Comparison of ENCODE assay signal across 10 mouse cellular contexts in genomic region chr2:94333841-94334741, GRCm38 (mm10).
A peak's percentile ranks its signal among the peaks of the same experiment; 100 is the strongest.
DNase-seq lines count a peak whose midpoint lies in the region; ATAC-seq and TF ChIP-seq lines count a peak whose summit lies in the region.
"Had no signal": no experiment of that assay in that cellular context is flagged by ENCODE, and none has a peak within 500 bp of the region (broad histone marks: within the 10 kb centered on the region; RNA-seq: fewer than 3 reads in every experiment).

No protein-coding gene starts in this region.

- no peak overlapping the region for H3K4me3 ChIP-seq in forebrain, embryonic 13.5 days
- no peak overlapping the region for H3K4me3 ChIP-seq in forebrain, embryonic 11.5 days (ENCODE audit: low read depth, low read length)
- H3K4me3 ChIP-seq in neural tube, embryonic 15.5 days (replicated peaks) = no peak overlapping the region
- H3K4me3 ChIP-seq in heart, embryonic 14.5 days (ENCODE audit: control insufficient read depth in 1 of 2, insufficient read depth in 1 of 2, low read depth in 1 of 2, low read length in 2 of 2) = no peak overlapping the region
- H3K4me3 ChIP-seq in thymus, adult 2 months (ENCODE audit: control insufficient read depth, insufficient read depth, low read length) = no peak overlapping the region
- H3K4me3 ChIP-seq: layer of hippocampus, adult 2 months had no signal

- no peak overlapping the region for H3K9ac ChIP-seq in forebrain, embryonic 13.5 days
- no peak overlapping the region for H3K9ac ChIP-seq in forebrain, embryonic 11.5 days (ENCODE audit: low read length)
- H3K9ac ChIP-seq in neural tube, embryonic 15.5 days (replicated peaks) = no peak overlapping the region
- no peak overlapping the region for H3K9ac ChIP-seq in heart, embryonic 14.5 days (ENCODE audit: low read length)

- H3K27me3 ChIP-seq in forebrain, embryonic 13.5 days = no peaks in the 10 kb centered on the region
- H3K27me3 ChIP-seq in forebrain, embryonic 11.5 days (ENCODE audit: control insufficient read depth, insufficient read depth, low read length) = no peaks in the 10 kb centered on the region
- H3K27me3 ChIP-seq in neural tube, embryonic 15.5 days (replicated peaks) = no peaks in the 10 kb centered on the region
- no peaks in the 10 kb centered on the region for H3K27me3 ChIP-seq in heart, embryonic 14.5 days (ENCODE audit: control insufficient read depth, insufficient read depth, low read length)
- no peaks in the 10 kb centered on the region for H3K27me3 ChIP-seq in thymus, adult 2 months (ENCODE audit: control insufficient read depth, insufficient read depth, low read length)

- TF ChIP-seq CTCF in thymus, adult 2 months (IDR thresholded peaks at IDR 0.05; ENCODE audit: borderline replicate concordance, control insufficient read depth, extremely low read depth, insufficient read depth, low read length, poor library complexity) = no peak

- no peak for DNase-seq in forebrain, embryonic 11.5 days (ENCODE audit: low spot score)
- DNase-seq in neural tube, embryonic 10.5 days (ENCODE audit: extremely low spot score, low spot score) = no peak
- DNase-seq in testis, postnatal 14 days (ENCODE audit: low spot score) = peak; percentile 8
- no peak for DNase-seq in urinary bladder, adult 18-20 months (ENCODE audit: low spot score in 2 of 2)
- DNase-seq in thymus, adult 2 months = no peak
- DNase-seq: thymus, postnatal 25 days had no signal

- TF ChIP-seq POLR2A in thymus, adult 2 months (IDR thresholded peaks at IDR 0.05; ENCODE audit: control insufficient read depth, extremely low read depth, insufficient read depth, low read length, poor library complexity) = no peak

- H3K4me2 ChIP-seq in forebrain, embryonic 13.5 days = no peak overlapping the region
- no peak overlapping the region for H3K4me2 ChIP-seq in forebrain, embryonic 11.5 days (ENCODE audit: low read depth, low read length, severe bottlenecking)
- H3K4me2 ChIP-seq in neural tube, embryonic 15.5 days = no peak overlapping the region
- H3K4me2 ChIP-seq in heart, embryonic 14.5 days (ENCODE audit: low read length) = no peak overlapping the region

- H3K9me3 ChIP-seq in forebrain, embryonic 13.5 days (replicated peaks) = no peaks in the 10 kb centered on the region
- no peaks in the 10 kb centered on the region for H3K9me3 ChIP-seq in forebrain, embryonic 11.5 days (ENCODE audit: control insufficient read depth, low read length)
- no peaks in the 10 kb centered on the region for H3K9me3 ChIP-seq in neural tube, embryonic 15.5 days (replicated peaks)
- H3K9me3 ChIP-seq in heart, embryonic 14.5 days (ENCODE audit: control insufficient read depth, low read length) = no peaks in the 10 kb centered on the region

- ATAC-seq in forebrain, embryonic 13.5 days = no peak
- ATAC-seq in forebrain, embryonic 11.5 days (replicated peaks; ENCODE audit: low FRiP score) = no peak
- no peak for ATAC-seq in neural tube, embryonic 15.5 days (ENCODE audit: low FRiP score)
- ATAC-seq in heart, embryonic 14.5 days (ENCODE audit: insufficient number of reproducible peaks, insufficient read depth, low FRiP score, low read depth) = peak; percentile 35; the same call in 1 of the 2 replicates

- 0 out of 2 replicates have a peak overlapping the region, but pooled peaks have one; percentile 3 for H3K27ac ChIP-seq in forebrain, embryonic 13.5 days
- H3K27ac ChIP-seq in forebrain, embryonic 11.5 days (ENCODE audit: low read depth, low read length) = no peak overlapping the region
- H3K27ac ChIP-seq in neural tube, embryonic 15.5 days (replicated peaks) = 0 out of 2 replicates have a peak overlapping the region, but pooled peaks have one; percentile 1
- peak overlapping the region; percentile 25 to 46 for H3K27ac ChIP-seq in heart, embryonic 14.5 days (replicated peaks in 1 of 2; ENCODE audit: control insufficient read depth in 1 of 2, insufficient read depth in 1 of 2, low read depth in 2 of 2, low read length in 2 of 2)
- no peak overlapping the region for H3K27ac ChIP-seq in thymus, adult 2 months (ENCODE audit: control insufficient read depth, insufficient read depth, low read length)
- H3K27ac ChIP-seq: layer of hippocampus, adult 2 months had no signal

- WGBS in forebrain, embryonic 13.5 days = 85% methylated on average over 14 of the region's 14 CpGs
- 87% methylated on average over 14 of the region's 14 CpGs for WGBS in forebrain, embryonic 11.5 days
- 89% methylated on average over 14 of the region's 14 CpGs for WGBS in neural tube, embryonic 15.5 days
- WGBS in heart, embryonic 14.5 days = 71% methylated on average over 14 of the region's 14 CpGs
- 98% methylated on average over 14 of the region's 14 CpGs for WGBS in thymus, adult 2 months

- peaks cover 77% of the 10 kb centered on the region for H3K36me3 ChIP-seq in forebrain, embryonic 13.5 days (ENCODE audit: poor library complexity, severe bottlenecking)
- peaks cover 2% of the 10 kb centered on the region; the same call in 1 of the 2 replicates for H3K36me3 ChIP-seq in forebrain, embryonic 11.5 days (ENCODE audit: control insufficient read depth, insufficient read depth, low read length)
- H3K36me3 ChIP-seq in neural tube, embryonic 15.5 days = peaks cover 70% of the 10 kb centered on the region
- H3K36me3 ChIP-seq in heart, embryonic 14.5 days (ENCODE audit: control insufficient read depth, insufficient read depth, low read length) = peaks cover 63% of the 10 kb centered on the region
- peaks cover 33% of the 10 kb centered on the region for H3K36me3 ChIP-seq in thymus, adult 2 months (ENCODE audit: control insufficient read depth, insufficient read depth, low read length)

- peaks cover 8% of the 10 kb centered on the region; the same call in 1 of the 2 replicates for H3K4me1 ChIP-seq in forebrain, embryonic 13.5 days
- H3K4me1 ChIP-seq in forebrain, embryonic 11.5 days (replicated peaks; ENCODE audit: control insufficient read depth, insufficient read depth, low read length) = no peaks in the 10 kb centered on the region
- 0 out of 2 replicates have a peak, but pooled peaks cover 4% of the 10 kb centered on the region for H3K4me1 ChIP-seq in neural tube, embryonic 15.5 days
- peaks cover 7 to 8% of the 10 kb centered on the region in 2 experiments; a peak in 3 of 4 replicates for H3K4me1 ChIP-seq in heart, embryonic 14.5 days (ENCODE audit: control insufficient read depth in 2 of 2, insufficient read depth in 2 of 2, low read length in 2 of 2)
- H3K4me1 ChIP-seq in thymus, adult 2 months (replicated peaks; ENCODE audit: control insufficient read depth, insufficient read depth, low read length) = no peaks in the 10 kb centered on the region

Comparison
In these comparisons a context has a peak if more than half of its experiments do, and no peak if none do; other contexts are left out.
1. H3K27ac ChIP-seq: peak in forebrain, embryonic 13.5 days (single experiment), neural tube, embryonic 15.5 days (single experiment) and heart, embryonic 14.5 days (2 of 2); none in forebrain, embryonic 11.5 days (single experiment) and thymus, adult 2 months (single experiment).